Mouse (Mus musculus) midbrain, embryonic 15.5 days (tissue): ENCODE measurements around the gene Klhl2. TPM values are rescaled to one million over a fixed set of nuclear protein-coding genes. Genes with fewer than 3 reads are reported as not detected.

Source experiments
- ATAC-seq: fragments of 200-750 bp; cut with Nextera tagmentation; replicated peaks from 2 replicates; pipeline ENCODE4 v1.8.0; 2017; ENCODE audit warnings: moderate TSS enrichment
- H3K27ac ChIP-seq: fragments of 300-500 bp; sonication (generic); 2 replicates; pipeline ENCODE4 v1.5.1; 2015; ENCODE audit warnings: mild to moderate bottlenecking, inconsistent platforms
- H3K27me3 ChIP-seq: fragments of 300-500 bp; sonication (generic); replicated peaks from 2 replicates; pipeline ENCODE4 v1.6.1; 2015; ENCODE audit warnings: inconsistent platforms
- H3K36me3 ChIP-seq: fragments of 300-500 bp; sonication (generic); replicated peaks from 2 replicates; pipeline ENCODE4 v1.6.1; 2015; ENCODE audit warnings: inconsistent platforms
- H3K4me1 ChIP-seq: fragments of 300-500 bp; sonication (generic); 2 replicates; pipeline ENCODE4 v1.6.1; 2015; ENCODE audit warnings: inconsistent platforms
- H3K4me2 ChIP-seq: fragments of 300-500 bp; sonication (generic); 2 replicates; pipeline ENCODE4 v1.6.1; 2015; ENCODE audit warnings: inconsistent platforms, mild to moderate bottlenecking, moderate library complexity
- H3K4me3 ChIP-seq: fragments of 300-500 bp; sonication (generic); 2 replicates; pipeline ENCODE4 v1.5.1; 2015; ENCODE audit warnings: mild to moderate bottlenecking, inconsistent platforms
- H3K9ac ChIP-seq: fragments of 300-500 bp; sonication (generic); 2 replicates; pipeline ENCODE4 v1.6.1; 2015; ENCODE audit warnings: mild to moderate bottlenecking, inconsistent platforms
- H3K9me3 ChIP-seq: fragments of 300-500 bp; sonication (generic); 2 replicates; pipeline ENCODE4 v1.6.1; 2016; ENCODE audit warnings: inconsistent platforms
- WGBS: fragments of 180-500 bp; shearing (Covaris S2); methylation state at CpG from one replicate; pipeline ENCODE4 v1.1.7; 2015; ENCODE audit warnings: mixed read lengths; 5-methylcytosine and 5-hydroxymethylcytosine counted together
- polyA plus RNA-seq: library from polyadenylated mRNA; unstranded; fragments of >200 nt; fragmentation: Nextera tagmentation; extraction: Ambion mirVana; gene quantifications from 2 replicates; pipeline ENCODE4 v1.2.1, GENCODE M21; 2015

The Klhl2 gene
- polyA plus RNA-seq, 1 experiment from 2014 or later: 43.8 TPM

- Histone ChIP-seq H3K9me3 (no peaks in the 10 kb centered on the region), H3K9ac (no peak overlapping the region), H3K27me3 (no peaks in the 10 kb centered on the region), H3K36me3 (no peaks in the 10 kb centered on the region), H3K27ac (no peak overlapping the region), H3K4me2 (no peak overlapping the region), H3K4me1 (no peaks in the 10 kb centered on the region; the same call in 1 of the 2 replicates), H3K4me3 (no peak overlapping the region)
- 77% methylated on average over 10 of the region's 10 CpGs for WGBS
- ATAC-seq: no peak
Measured at GRCm38 (mm10) chr8:64827356-64827755, 22.5 kb downstream of the Klhl2 start.

GRCm38 (mm10) chr8:64826461-64826860 lies 23.4 kb downstream of the Klhl2 start:
- no peak for ATAC-seq
- WGBS: 79% methylated on average over 8 of the region's 8 CpGs

GRCm38 (mm10) chr8:64823905-64824304 lies 25.9 kb downstream of the Klhl2 start:
- ATAC-seq: no peak
- Histone ChIP-seq H3K36me3 (no peaks in the 10 kb centered on the region), H3K9me3 (no peaks in the 10 kb centered on the region), H3K4me2 (no peak overlapping the region), H3K4me3 (no peak overlapping the region), H3K4me1 (no peaks in the 10 kb centered on the region), H3K9ac (no peak overlapping the region), H3K27ac (no peak overlapping the region), H3K27me3 (no peaks in the 10 kb centered on the region)
- WGBS: 77% methylated on average over 11 of the region's 11 CpGs

More at GRCm38 (mm10) chr8:64826461-64826860, 23.4 kb downstream of the Klhl2 start:
- H3K27ac ChIP-seq: no peak overlapping the region
- no peaks in the 10 kb centered on the region for H3K9me3 ChIP-seq
- H3K36me3 ChIP-seq: no peaks in the 10 kb centered on the region
- H3K9ac ChIP-seq: no peak overlapping the region
- no peak overlapping the region for H3K4me3 ChIP-seq
- H3K4me1 ChIP-seq: no peaks in the 10 kb centered on the region
- no peaks in the 10 kb centered on the region for H3K27me3 ChIP-seq
- no peak overlapping the region for H3K4me2 ChIP-seq

GRCm38 (mm10) chr8:64820940-64821339 lies 28.9 kb downstream of the Klhl2 start:
- H3K9me3 ChIP-seq: no peaks in the 10 kb centered on the region
- H3K4me3 ChIP-seq: no peak overlapping the region
- H3K4me1 ChIP-seq: 0 out of 2 replicates have a peak, but pooled peaks cover 3% of the 10 kb centered on the region
- ATAC-seq: no peak
- no peaks in the 10 kb centered on the region for H3K27me3 ChIP-seq
- H3K27ac ChIP-seq: no peak overlapping the region
- WGBS: 92% methylated on average over 4 of the region's 4 CpGs
- H3K9ac ChIP-seq: no peak overlapping the region
- no peaks in the 10 kb centered on the region for H3K36me3 ChIP-seq
- H3K4me2 ChIP-seq: no peak overlapping the region

- no peaks in the 10 kb centered on the region for H3K9me3 ChIP-seq
- no peaks in the 10 kb centered on the region for H3K4me1 ChIP-seq
- no peak overlapping the region for H3K4me3 ChIP-seq
- ATAC-seq: no peak; the same call in 1 of the 2 replicates
- H3K36me3 ChIP-seq: peaks cover 9% of the 10 kb centered on the region; the same call in 1 of the 2 replicates
- no peak overlapping the region for H3K27ac ChIP-seq
- WGBS: 98% methylated on average over 9 of the region's 9 CpGs
- no peak overlapping the region for H3K9ac ChIP-seq
- no peak overlapping the region for H3K4me2 ChIP-seq
- H3K27me3 ChIP-seq: no peaks in the 10 kb centered on the region
Measured at GRCm38 (mm10) chr8:64811790-64812189, 38.0 kb downstream of the Klhl2 start.

GRCm38 (mm10) chr8:64811083-64811482 lies 38.7 kb downstream of the Klhl2 start:
- WGBS: 84% methylated on average over 4 of the region's 4 CpGs
- Histone ChIP-seq H3K4me3 (no peak overlapping the region), H3K4me2 (no peak overlapping the region), H3K27me3 (no peaks in the 10 kb centered on the region), H3K9ac (no peak overlapping the region), H3K4me1 (no peaks in the 10 kb centered on the region), H3K27ac (no peak overlapping the region), H3K36me3 (peaks cover 9% of the 10 kb centered on the region; the same call in 1 of the 2 replicates), H3K9me3 (no peaks in the 10 kb centered on the region)
- peak; percentile 45; the same call in 1 of the 2 replicates for ATAC-seq

GRCm38 (mm10) chr8:64806558-64806957 lies 43.3 kb downstream of the Klhl2 start:
- H3K9me3 ChIP-seq: no peaks in the 10 kb centered on the region
- no peak for ATAC-seq
- no peak overlapping the region for H3K4me2 ChIP-seq
- no peaks in the 10 kb centered on the region for H3K4me1 ChIP-seq
- no peak overlapping the region for H3K27ac ChIP-seq
- H3K9ac ChIP-seq: no peak overlapping the region
- no peaks in the 10 kb centered on the region for H3K27me3 ChIP-seq
- H3K4me3 ChIP-seq: no peak overlapping the region
- H3K36me3 ChIP-seq: peaks cover 7% of the 10 kb centered on the region; the same call in 1 of the 2 replicates
- WGBS: 90% methylated on average over 3 of the region's 3 CpGs

- no peak for ATAC-seq
Measured at GRCm38 (mm10) chr8:64804971-64805370, 44.8 kb downstream of the Klhl2 start.

GRCm38 (mm10) chr8:64799306-64799705 lies 50.5 kb downstream of the Klhl2 start:
- Histone ChIP-seq H3K9me3 (no peaks in the 10 kb centered on the region), H3K27ac (no peak overlapping the region), H3K4me3 (no peak overlapping the region), H3K9ac (no peak overlapping the region), H3K4me2 (no peak overlapping the region), H3K36me3 (no peaks in the 10 kb centered on the region), H3K27me3 (no peaks in the 10 kb centered on the region), H3K4me1 (peaks cover 9% of the 10 kb centered on the region)
- WGBS: 92% methylated on average over 8 of the region's 8 CpGs
- ATAC-seq: no peak

More at GRCm38 (mm10) chr8:64804971-64805370, 44.8 kb downstream of the Klhl2 start:
- Histone ChIP-seq H3K9ac (no peak overlapping the region), H3K27ac (no peak overlapping the region), H3K4me1 (no peaks in the 10 kb centered on the region), H3K4me2 (no peak overlapping the region), H3K4me3 (no peak overlapping the region), H3K9me3 (no peaks in the 10 kb centered on the region), H3K27me3 (no peaks in the 10 kb centered on the region), H3K36me3 (no peaks in the 10 kb centered on the region)
- 89% methylated on average over 4 of the region's 4 CpGs for WGBS

GRCm38 (mm10) chr8:64798503-64798902 lies 51.3 kb downstream of the Klhl2 start:
- no peak overlapping the region for H3K4me2 ChIP-seq
- H3K27me3 ChIP-seq: no peaks in the 10 kb centered on the region
- WGBS: 88% methylated on average over 3 of the region's 3 CpGs
- no peak overlapping the region for H3K27ac ChIP-seq
- no peak overlapping the region for H3K4me3 ChIP-seq
- H3K9me3 ChIP-seq: no peaks in the 10 kb centered on the region
- H3K9ac ChIP-seq: no peak overlapping the region
- H3K4me1 ChIP-seq: peaks cover 9% of the 10 kb centered on the region
- no peak for ATAC-seq
- no peaks in the 10 kb centered on the region for H3K36me3 ChIP-seq

GRCm38 (mm10) chr8:64797751-64798150 lies 52.1 kb downstream of the Klhl2 start:
- H3K9ac ChIP-seq: no peak overlapping the region
- WGBS: 93% methylated on average over 10 of the region's 10 CpGs
- H3K27ac ChIP-seq: no peak overlapping the region
- H3K36me3 ChIP-seq: no peaks in the 10 kb centered on the region
- H3K27me3 ChIP-seq: no peaks in the 10 kb centered on the region
- no peak for ATAC-seq
- no peaks in the 10 kb centered on the region for H3K9me3 ChIP-seq
- peaks cover 9% of the 10 kb centered on the region for H3K4me1 ChIP-seq
- no peak overlapping the region for H3K4me3 ChIP-seq
- H3K4me2 ChIP-seq: no peak overlapping the region

- no peak for ATAC-seq
- peaks cover 9% of the 10 kb centered on the region for H3K4me1 ChIP-seq
Measured at GRCm38 (mm10) chr8:64791250-64791881, 58.5 kb downstream of the Klhl2 start.

GRCm38 (mm10) chr8:64790418-64790817 lies 59.4 kb downstream of the Klhl2 start:
- no peak overlapping the region for H3K27ac ChIP-seq
- 57% methylated on average over 2 of the region's 2 CpGs for WGBS

More at GRCm38 (mm10) chr8:64791250-64791881, 58.5 kb downstream of the Klhl2 start:
- Histone ChIP-seq H3K9me3 (no peaks in the 10 kb centered on the region), H3K9ac (no peak overlapping the region), H3K4me2 (no peak overlapping the region), H3K27me3 (no peaks in the 10 kb centered on the region), H3K4me3 (no peak overlapping the region), H3K27ac (no peak overlapping the region), H3K36me3 (no peaks in the 10 kb centered on the region)
- WGBS: 88% methylated on average over 4 of the region's 4 CpGs

More at GRCm38 (mm10) chr8:64790418-64790817, 59.4 kb downstream of the Klhl2 start:
- no peaks in the 10 kb centered on the region for H3K27me3 ChIP-seq
- no peak overlapping the region for H3K4me2 ChIP-seq
- no peak overlapping the region for H3K9ac ChIP-seq
- H3K4me3 ChIP-seq: no peak overlapping the region
- ATAC-seq: no peak
- H3K9me3 ChIP-seq: no peaks in the 10 kb centered on the region
- H3K4me1 ChIP-seq: peaks cover 9% of the 10 kb centered on the region
- no peaks in the 10 kb centered on the region for H3K36me3 ChIP-seq
